10 mouse cellular contexts compared by ENCODE assay signal in genomic region chr9:41211865-41212302, GRCm38 (mm10). TPM values are rescaled to one million over a fixed set of nuclear protein-coding genes. Genes with fewer than 3 reads are reported as not detected.
DNase-seq lines count a peak whose midpoint lies in the region; ATAC-seq lines count a peak whose summit lies in the region.
"Had no signal": no experiment of that assay in that cellular context is flagged by ENCODE, and none has a peak within 500 bp of the region (broad histone marks: within the 10 kb centered on the region; RNA-seq: fewer than 3 reads in every experiment).

No protein-coding gene starts in this region.

- H3K4me2 ChIP-seq in liver, embryonic 12.5 days: peak overlapping the region; percentile 49
- H3K4me2 ChIP-seq in forebrain, embryonic 13.5 days: peak overlapping the region; percentile 50
- peak overlapping the region; percentile 51; the same call in 1 of the 2 replicates for H3K4me2 ChIP-seq in intestine, embryonic 15.5 days (replicated peaks)
- no peak overlapping the region for H3K4me2 ChIP-seq in neural tube, embryonic 14.5 days (ENCODE audit: low read depth, low read length)

- no peaks in the 10 kb centered on the region for H3K36me3 ChIP-seq in liver, embryonic 12.5 days
- H3K36me3 ChIP-seq in forebrain, embryonic 13.5 days (ENCODE audit: poor library complexity, severe bottlenecking): no peaks in the 10 kb centered on the region
- no peaks in the 10 kb centered on the region for H3K36me3 ChIP-seq in intestine, embryonic 15.5 days
- H3K36me3 ChIP-seq in neural tube, embryonic 14.5 days (ENCODE audit: control insufficient read depth, insufficient read depth, low read length): no peaks in the 10 kb centered on the region

- H3K9ac ChIP-seq in liver, embryonic 12.5 days: no peak overlapping the region
- 0 out of 2 replicates have a peak overlapping the region, but pooled peaks have one; percentile 1 for H3K9ac ChIP-seq in forebrain, embryonic 13.5 days
- H3K9ac ChIP-seq in intestine, embryonic 15.5 days: no peak overlapping the region
- no peak overlapping the region; the same call in 1 of the 2 replicates for H3K9ac ChIP-seq in neural tube, embryonic 14.5 days (replicated peaks; ENCODE audit: low read depth, low read length)

- H3K27me3 ChIP-seq in liver, embryonic 12.5 days (replicated peaks): no peaks in the 10 kb centered on the region
- H3K27me3 ChIP-seq in forebrain, embryonic 13.5 days: no peaks in the 10 kb centered on the region
- H3K27me3 ChIP-seq in intestine, embryonic 15.5 days (replicated peaks): no peaks in the 10 kb centered on the region
- H3K27me3 ChIP-seq in neural tube, embryonic 14.5 days (ENCODE audit: control insufficient read depth, insufficient read depth, low read length): no peaks in the 10 kb centered on the region
- H3K27me3 ChIP-seq: Patski had no signal

- H3K4me3 ChIP-seq in liver, embryonic 12.5 days: no peak overlapping the region
- no peak overlapping the region for H3K4me3 ChIP-seq in forebrain, embryonic 13.5 days
- no peak overlapping the region for H3K4me3 ChIP-seq in intestine, embryonic 15.5 days (replicated peaks)
- H3K4me3 ChIP-seq in neural tube, embryonic 14.5 days (ENCODE audit: low read depth, low read length): no peak overlapping the region

- H3K9me3 ChIP-seq in liver, embryonic 12.5 days (replicated peaks): no peaks in the 10 kb centered on the region
- no peaks in the 10 kb centered on the region for H3K9me3 ChIP-seq in forebrain, embryonic 13.5 days (replicated peaks)
- H3K9me3 ChIP-seq in intestine, embryonic 15.5 days: no peaks in the 10 kb centered on the region
- no peaks in the 10 kb centered on the region for H3K9me3 ChIP-seq in neural tube, embryonic 14.5 days (ENCODE audit: control insufficient read depth, low read length)

- H3K4me1 ChIP-seq in liver, embryonic 12.5 days: peaks cover 32% of the 10 kb centered on the region
- peaks cover 27% of the 10 kb centered on the region for H3K4me1 ChIP-seq in forebrain, embryonic 13.5 days
- peaks cover 15% of the 10 kb centered on the region for H3K4me1 ChIP-seq in intestine, embryonic 15.5 days (replicated peaks)
- H3K4me1 ChIP-seq in neural tube, embryonic 14.5 days (ENCODE audit: control insufficient read depth, insufficient read depth, low read length): peaks cover 23% of the 10 kb centered on the region; the same call in 1 of the 2 replicates

- 60% methylated on average over 10 of the region's 10 CpGs for WGBS in liver, embryonic 12.5 days (ENCODE audit: insufficient replicate concordance)
- WGBS in forebrain, embryonic 13.5 days: 29% methylated on average over 10 of the region's 10 CpGs
- WGBS in intestine, embryonic 15.5 days: 41% methylated on average over 10 of the region's 10 CpGs
- WGBS in neural tube, embryonic 14.5 days: 41% methylated on average over 10 of the region's 10 CpGs

- no peak for ATAC-seq in liver, embryonic 12.5 days
- no peak for ATAC-seq in forebrain, embryonic 13.5 days
- ATAC-seq in intestine, embryonic 15.5 days: no peak
- ATAC-seq in neural tube, embryonic 14.5 days (ENCODE audit: low read depth): no peak

- intact Hi-C loops in left cerebral cortex, postnatal 10 days (cut with DNase I): no loop called here

- no peak for DNase-seq in liver
- no peak for DNase-seq in right cerebral cortex, postnatal 14 days
- DNase-seq in left cerebral cortex, postnatal 10 days (ENCODE audit: extremely low spot score in 1 of 2, low spot score in 2 of 2): no peak
- DNase-seq: gastrocnemius, postnatal 10 days; right cerebral cortex, postnatal 25 days had no signal

- peak overlapping the region; percentile 16; the same call in 1 of the 2 replicates for H3K27ac ChIP-seq in liver, embryonic 12.5 days
- H3K27ac ChIP-seq in forebrain, embryonic 13.5 days: peak overlapping the region; percentile 79
- peak overlapping the region; percentile 83 for H3K27ac ChIP-seq in intestine, embryonic 15.5 days
- peak overlapping the region; percentile 72; the same call in 1 of the 2 replicates for H3K27ac ChIP-seq in neural tube, embryonic 14.5 days (ENCODE audit: low read depth, low read length)

RNA-seq across cellular contexts. Expression of gene Ubash3b, which starts 50.4 kb away (rescaled TPM):
- 12.2 and 14.0 TPM in 2 replicates for polyA plus RNA-seq in liver, embryonic 12.5 days (2016; fragmentation: Nextera tagmentation; extraction: Ambion mirVana)
- polyA plus RNA-seq in forebrain, embryonic 13.5 days (2015; fragmentation: Nextera tagmentation; extraction: Ambion mirVana): 9.7 and 9.8 TPM in 2 replicates
- 3.8 and 4.6 TPM in 2 replicates for polyA plus RNA-seq in intestine, embryonic 15.5 days (2015; fragmentation: Nextera tagmentation; extraction: Ambion mirVana)
- polyA plus RNA-seq in neural tube, embryonic 14.5 days (2014; fragmentation: Nextera tagmentation; extraction: Ambion mirVana): 26.1 and 32.1 TPM in 2 replicates
- total RNA-seq in left cerebral cortex, postnatal 10 days (2021): 10 to 100 TPM; 30.4 to 31.7 TPM

Comparison
In these comparisons a context has a peak if more than half of its experiments do, and no peak if none do; other contexts are left out.
1. H3K27ac ChIP-seq: peak in every context shown above with its lines; median percentile 83 in intestine, embryonic 15.5 days; 79 in forebrain, embryonic 13.5 days; 72 in neural tube, embryonic 14.5 days; 16 in liver, embryonic 12.5 days.